Mouse (Mus musculus) layer of hippocampus, postnatal 25 days (tissue): ENCODE results near the gene 3110009E18Rik. TPM values are rescaled to one million over a fixed set of nuclear protein-coding genes. Genes with fewer than 3 reads are reported as not detected.

Experiments used
- DNase-seq, 2 experiments: peaks; one replicate each; pipeline ENCODE4 v3.0.0; 2022; ENCODE audit warnings: mixed read lengths in 2 of 2, low spot score in 1 of 2; ENCODE audit errors: extremely low spot score in 1 of 2
- total RNA-seq, 2 experiments: library from RNA; stranded (reverse); gene quantifications; 2 replicates each; pipeline ENCODE4 v1.2.3; 2021

Gene 3110009E18Rik
- total RNA-seq = 10 to 100 TPM in 1 of 2 experiments, 1 to 10 TPM in 1; 9.2 to 10.1 TPM

DNA sequence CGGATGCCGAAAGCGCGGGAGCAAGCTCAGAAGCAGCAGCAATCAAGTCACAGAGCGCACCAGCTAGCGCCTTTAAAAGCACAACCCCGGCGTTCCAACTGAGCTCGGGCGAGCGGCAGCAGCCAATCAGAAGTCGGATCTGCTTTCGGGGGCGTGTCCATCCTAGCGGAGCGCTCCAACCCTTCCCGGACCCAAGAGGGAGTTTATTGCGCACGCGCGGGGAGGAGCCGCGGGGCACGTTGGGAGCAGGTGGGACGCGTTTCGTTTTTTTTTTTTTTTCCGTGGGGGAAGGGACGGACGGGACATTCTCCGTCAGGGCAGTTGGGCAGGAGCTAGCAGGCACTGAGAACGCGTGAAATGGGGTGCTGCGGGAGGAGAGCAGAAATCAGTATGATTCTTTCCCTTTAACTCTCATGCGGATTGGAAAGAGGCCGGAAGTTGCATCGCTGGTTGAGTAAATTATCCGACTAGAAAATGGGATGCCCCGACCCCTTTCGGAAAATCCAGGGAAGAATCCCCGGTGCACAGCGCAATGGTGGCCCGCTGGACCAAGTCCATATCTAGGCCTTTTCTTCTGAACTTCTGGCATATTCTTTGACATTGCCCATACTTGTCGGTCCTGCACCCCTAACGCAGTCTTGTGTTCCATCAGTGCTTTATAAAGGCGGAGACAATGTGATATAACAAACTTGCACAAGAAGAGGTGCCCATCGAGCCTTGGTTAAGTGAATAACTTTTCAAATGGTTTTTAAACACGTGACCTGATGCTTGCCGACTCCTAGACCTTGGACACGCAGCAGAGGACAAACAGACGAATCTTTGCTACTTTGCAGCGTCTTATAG lies at the start of gene 3110009E18Rik, which contains the start of gene Dbi:
TSS of gene 3110009E18Rik (plus strand) at position 219 of the 843 bp plus-strand sequence.
TSS of gene Dbi (minus strand) at position 110 of the 843 bp plus-strand sequence.
- DNase-seq = peak in 1 of 2 experiments; percentile 92

- DNase-seq = no peak
Observed at GRCm38 (mm10) chr1:120072900-120073299, 48.1 kb upstream of the 3110009E18Rik start.

GRCm38 (mm10) chr1:120073519-120074306 lies 47.3 kb upstream of the 3110009E18Rik start, which contains the start of gene Tmem37:
TSS of gene Tmem37 (minus strand) at chr1:120074074.
- DNase-seq = no peak

DNA sequence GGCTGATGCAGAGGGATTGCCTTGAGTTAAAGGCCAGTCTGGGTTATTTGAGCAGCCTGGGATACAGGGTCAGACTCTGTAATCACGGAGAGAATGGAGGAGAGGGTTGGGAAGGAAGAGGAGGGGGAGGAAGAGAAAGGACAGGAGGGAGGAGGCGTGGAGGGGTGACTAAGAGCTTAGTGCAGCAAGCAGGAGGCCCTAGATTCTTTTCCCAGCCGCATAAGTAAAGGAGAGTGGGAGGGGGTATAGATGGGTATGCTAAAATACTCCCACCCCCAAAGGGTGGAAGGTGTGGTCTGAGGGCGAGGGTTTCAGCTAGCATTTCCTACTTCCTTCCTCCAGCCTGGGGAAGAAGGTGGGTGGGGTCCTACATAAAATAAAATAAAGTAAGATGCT lies 46.7 kb upstream of the 3110009E18Rik start:
- DNase-seq = no peak

DNA sequence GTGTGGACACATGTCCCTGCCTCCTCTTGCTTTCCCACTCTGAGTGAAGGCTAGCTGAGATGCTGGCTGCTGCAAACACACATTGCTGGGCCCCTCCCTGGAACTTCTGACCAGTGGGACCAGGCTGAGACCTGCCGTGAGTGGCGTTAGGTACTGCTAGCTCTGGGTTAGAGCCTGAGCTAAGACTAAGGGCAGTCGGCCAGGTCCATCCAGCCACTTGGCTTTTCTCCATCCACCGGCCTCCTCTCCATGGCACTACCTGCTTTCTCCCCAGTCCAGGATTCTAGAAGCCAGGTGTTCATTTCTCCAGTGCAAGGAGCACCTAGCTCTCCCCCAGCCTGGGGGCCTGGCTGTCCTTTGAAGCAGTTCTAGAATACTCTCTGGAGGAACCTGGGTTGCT lies 46.1 kb upstream of the 3110009E18Rik start:
- DNase-seq = no peak

GRCm38 (mm10) chr1:120075507-120075906 lies 45.5 kb upstream of the 3110009E18Rik start:
- no peak for DNase-seq

GRCm38 (mm10) chr1:120077746-120078410 lies 43.1 kb upstream of the 3110009E18Rik start:
- DNase-seq = no peak

- DNase-seq = no peak
Observed at GRCm38 (mm10) chr1:120080632-120081031, 40.4 kb upstream of the 3110009E18Rik start.

- no peak for DNase-seq
Observed at GRCm38 (mm10) chr1:120082957-120083585, 37.9 kb upstream of the 3110009E18Rik start.

DNA sequence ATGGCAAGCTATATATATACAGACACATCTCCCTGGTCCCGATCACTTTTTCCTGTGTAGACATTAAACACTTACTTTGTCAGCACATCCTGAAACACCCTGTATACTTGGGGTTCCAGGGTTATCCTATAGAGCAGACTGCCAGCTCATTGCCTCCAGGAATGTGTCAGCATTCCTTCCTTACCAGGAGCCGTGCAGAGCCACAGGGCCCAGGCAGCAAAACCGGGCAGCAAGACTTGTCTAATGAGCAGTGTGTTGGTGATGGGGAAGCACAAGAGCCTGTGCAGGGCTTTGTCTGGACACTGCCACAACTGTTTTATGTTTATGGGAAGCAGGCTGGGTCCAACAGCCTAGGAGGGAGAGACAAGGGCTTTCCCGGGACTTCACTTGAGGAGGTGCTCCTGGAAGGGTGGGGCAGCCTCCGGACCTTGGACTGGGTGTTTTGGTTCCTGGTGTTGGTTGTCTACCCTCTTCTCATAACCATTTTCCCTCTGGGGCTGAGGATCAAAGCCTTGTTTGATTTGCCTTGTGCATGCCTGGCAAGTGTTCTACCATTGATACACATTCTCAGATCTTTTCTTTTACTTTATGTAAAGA lies 37.0 kb upstream of the 3110009E18Rik start:
- DNase-seq = no peak

- DNase-seq = no peak
Observed at GRCm38 (mm10) chr1:120085696-120086095, 35.3 kb upstream of the 3110009E18Rik start.

DNA sequence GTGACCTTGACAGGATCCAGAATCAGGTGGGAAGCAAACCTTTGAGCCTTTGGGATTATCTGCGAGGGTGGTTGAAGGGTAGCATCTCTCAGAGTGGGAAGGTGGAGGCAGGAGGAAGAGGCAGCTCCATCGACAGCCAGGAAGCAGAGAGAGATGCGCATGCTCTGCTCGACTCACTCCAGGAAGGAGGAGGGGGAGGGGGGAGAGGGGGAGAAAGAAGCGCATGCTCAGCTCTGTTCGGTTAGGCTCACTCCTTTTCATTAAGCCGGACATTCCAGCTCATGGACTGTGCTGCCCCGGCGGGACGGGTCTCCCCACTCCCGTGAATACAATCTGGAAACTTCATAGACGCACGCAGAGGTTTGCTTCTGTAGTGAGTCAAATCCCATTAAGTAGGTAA lies 34.3 kb upstream of the 3110009E18Rik start:
- no peak for DNase-seq

GRCm38 (mm10) chr1:120089180-120089579 lies 31.8 kb upstream of the 3110009E18Rik start:
- DNase-seq = no peak

DNA sequence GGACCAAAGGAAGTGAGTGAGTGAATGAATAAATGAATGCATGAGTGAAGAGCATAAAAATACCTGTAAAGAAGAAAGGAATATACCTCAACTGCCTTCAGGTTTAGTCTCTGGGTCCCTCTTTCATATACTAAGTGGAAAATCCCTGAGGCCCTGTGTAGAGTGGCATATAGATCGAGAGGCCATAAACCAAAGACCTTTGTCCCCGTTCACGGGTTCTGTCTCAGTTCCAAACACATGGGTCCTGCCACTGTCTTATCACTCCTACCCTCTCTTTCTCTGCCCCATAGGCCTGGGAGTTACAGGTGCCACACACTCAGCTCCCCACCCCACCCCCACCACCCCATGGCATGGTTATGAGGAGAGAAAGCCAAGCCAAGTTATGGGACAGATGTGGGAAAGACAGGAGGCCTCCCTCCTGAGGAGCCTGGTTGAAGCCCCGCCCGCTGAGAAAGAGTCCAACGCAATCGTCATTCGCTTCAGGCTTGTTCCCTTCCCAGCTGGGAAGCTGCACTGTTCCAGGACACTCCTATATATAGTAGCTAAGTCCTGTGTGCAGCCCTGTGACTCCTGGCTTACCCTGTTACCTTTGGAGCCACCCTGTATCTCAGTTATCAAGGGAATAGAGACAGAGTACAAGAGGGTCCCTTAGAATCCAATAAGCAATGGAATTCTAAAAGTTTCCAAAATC lies 30.0 kb upstream of the 3110009E18Rik start:
- no peak for DNase-seq

DNA sequence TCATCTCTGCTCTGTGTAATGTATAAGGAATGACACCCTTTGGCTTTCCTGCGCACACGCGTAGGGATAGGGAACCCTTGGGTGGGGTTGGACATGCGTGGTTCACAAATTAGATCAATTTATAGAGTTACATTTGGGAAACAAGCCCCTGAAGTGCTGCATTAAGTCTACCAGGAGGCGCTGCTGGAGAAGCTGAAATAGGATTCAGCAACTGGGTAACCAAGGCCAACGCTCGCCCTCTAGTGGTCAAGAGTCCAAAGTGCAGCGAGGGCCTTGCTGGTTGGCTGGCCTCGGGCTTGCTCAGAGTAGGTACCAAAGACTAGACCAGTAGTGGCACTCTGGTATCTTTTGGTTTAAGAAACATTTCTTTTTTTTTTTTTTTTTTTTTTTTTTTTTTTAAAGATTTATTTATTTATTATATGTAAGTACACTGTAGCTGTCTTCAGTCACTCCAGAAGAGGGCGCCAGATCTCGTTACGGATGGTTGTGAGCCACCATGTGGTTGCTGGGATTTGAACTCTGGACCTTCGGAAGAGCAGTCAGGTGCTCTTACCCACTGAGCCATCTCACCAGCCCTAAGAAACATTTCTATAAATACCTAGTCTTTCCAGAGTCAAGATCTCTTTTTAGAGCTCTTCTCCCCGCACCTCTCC lies 27.4 kb upstream of the 3110009E18Rik start:
- peak; percentile 78 to 91 for DNase-seq

- no peak for DNase-seq
Observed at GRCm38 (mm10) chr1:120094920-120095319, 26.1 kb upstream of the 3110009E18Rik start.

DNA sequence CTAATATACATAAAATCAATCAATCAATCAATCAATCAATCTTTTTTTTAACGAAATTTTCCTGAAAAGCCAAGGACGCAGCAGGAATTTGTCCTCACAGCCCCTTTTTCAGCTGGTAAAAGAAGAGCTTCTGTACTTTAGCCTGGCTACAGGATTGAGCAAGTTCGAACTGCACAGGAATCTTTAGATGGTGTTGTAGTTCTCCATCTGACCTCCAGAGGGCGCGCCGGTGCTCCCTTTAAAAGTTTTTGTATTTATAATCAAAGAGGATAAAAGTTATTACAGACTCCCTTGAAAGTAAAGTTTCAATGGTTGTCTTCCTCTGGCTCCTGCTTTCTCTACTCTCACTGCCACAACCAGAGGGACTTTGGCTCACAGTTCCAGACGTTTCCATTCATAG lies 22.7 kb upstream of the 3110009E18Rik start:
- DNase-seq = peak; percentile 57 to 88

DNA sequence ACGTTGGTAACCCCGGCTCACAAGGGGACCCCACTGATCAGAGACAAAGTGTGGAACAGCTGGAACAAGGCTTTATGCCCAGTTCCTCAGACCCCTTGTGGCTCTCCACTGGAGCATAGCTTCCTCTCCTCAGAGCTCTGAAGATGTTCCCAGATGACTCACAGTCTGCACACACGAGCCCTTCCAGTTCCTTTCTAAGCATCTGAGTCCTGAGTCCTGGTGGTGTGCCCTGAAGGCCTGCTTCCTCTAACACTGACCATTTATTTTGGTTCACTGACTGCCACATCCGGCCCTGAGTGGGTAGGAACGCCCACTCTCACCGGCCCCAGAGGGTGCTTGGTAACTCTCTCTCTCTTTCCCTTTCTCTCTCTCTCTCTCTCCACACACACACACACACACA lies 21.5 kb upstream of the 3110009E18Rik start:
- no peak for DNase-seq
